Mouse (Mus musculus) ES-Bruce4 (cell line): ENCODE data around the gene Dkk3. TPM values are rescaled to one million over a fixed set of nuclear protein-coding genes. Genes with fewer than 3 reads are reported as not detected.

Experiments
- H3K27ac ChIP-seq: 2 replicates; pipeline ENCODE4 v1.5.1; 2012; ENCODE audit warnings: low read length, inconsistent platforms; ENCODE audit not compliant: insufficient read depth
- H3K27me3 ChIP-seq: 2 replicates; pipeline ENCODE4 v1.6.1; 2012; ENCODE audit warnings: mild to moderate bottlenecking, low read length, inconsistent platforms; ENCODE audit not compliant: control insufficient read depth, poor library complexity, insufficient read depth, severe bottlenecking
- H3K36me3 ChIP-seq: 2 replicates; pipeline ENCODE4 v1.6.1; 2012; ENCODE audit warnings: inconsistent platforms, mild to moderate bottlenecking, low read length, moderate library complexity; ENCODE audit not compliant: control insufficient read depth, poor library complexity, insufficient read depth, severe bottlenecking
- H3K4me1 ChIP-seq: one replicate; pipeline ENCODE4 v1.8.1; 2011; ENCODE audit warnings: low read length; ENCODE audit not compliant: control insufficient read depth, insufficient read depth
- H3K4me3 ChIP-seq: 2 replicates; pipeline ENCODE4 v1.5.1; 2011; ENCODE audit warnings: low read depth, mild to moderate bottlenecking, low read length
- H3K9ac ChIP-seq: 2 replicates; pipeline ENCODE4 v1.6.1; 2012; ENCODE audit warnings: low read depth, mild to moderate bottlenecking, inconsistent platforms; ENCODE audit not compliant: poor library complexity, severe bottlenecking
- H3K9me3 ChIP-seq: replicated peaks from 2 replicates; pipeline ENCODE4 v1.6.1; 2012; ENCODE audit warnings: mild to moderate bottlenecking, low read length, inconsistent platforms; ENCODE audit not compliant: control insufficient read depth, poor library complexity, insufficient read depth, severe bottlenecking
- CTCF ChIP-seq: IDR thresholded peaks from one replicate; pipeline ENCODE4 v1.8.1; 2011; ENCODE audit warnings: low read depth, low read length
- EP300 ChIP-seq: IDR thresholded peaks from 2 replicates; pipeline ENCODE4 v1.6.1; 2011; ENCODE audit warnings: low read depth, low read length; ENCODE audit not compliant: insufficient read depth
- POLR2A ChIP-seq: IDR thresholded peaks from one replicate; pipeline ENCODE4 v1.8.1; 2011; ENCODE audit warnings: low read length; ENCODE audit not compliant: insufficient read depth
- polyA plus RNA-seq: library from polyadenylated mRNA; stranded (reverse); fragments of >200 nt; gene quantifications from 2 replicates; pipeline ENCODE4 v1.2.4, GENCODE M21; 2011; ENCODE audit warnings: low read depth; ENCODE audit not compliant: missing spikeins, insufficient read depth, insufficient read length

Gene Dkk3
- polyA plus RNA-seq, 1 experiment: 4.6 TPM

- H3K36me3 ChIP-seq: no peaks in the 10 kb centered on the region
- H3K27ac ChIP-seq: no peak overlapping the region
- H3K4me1 ChIP-seq: peaks cover 9% of the 10 kb centered on the region
These were observed 18.1 kb downstream of the Dkk3 start for GRCm38 (mm10) chr7:112140725-112141124.

DNA sequence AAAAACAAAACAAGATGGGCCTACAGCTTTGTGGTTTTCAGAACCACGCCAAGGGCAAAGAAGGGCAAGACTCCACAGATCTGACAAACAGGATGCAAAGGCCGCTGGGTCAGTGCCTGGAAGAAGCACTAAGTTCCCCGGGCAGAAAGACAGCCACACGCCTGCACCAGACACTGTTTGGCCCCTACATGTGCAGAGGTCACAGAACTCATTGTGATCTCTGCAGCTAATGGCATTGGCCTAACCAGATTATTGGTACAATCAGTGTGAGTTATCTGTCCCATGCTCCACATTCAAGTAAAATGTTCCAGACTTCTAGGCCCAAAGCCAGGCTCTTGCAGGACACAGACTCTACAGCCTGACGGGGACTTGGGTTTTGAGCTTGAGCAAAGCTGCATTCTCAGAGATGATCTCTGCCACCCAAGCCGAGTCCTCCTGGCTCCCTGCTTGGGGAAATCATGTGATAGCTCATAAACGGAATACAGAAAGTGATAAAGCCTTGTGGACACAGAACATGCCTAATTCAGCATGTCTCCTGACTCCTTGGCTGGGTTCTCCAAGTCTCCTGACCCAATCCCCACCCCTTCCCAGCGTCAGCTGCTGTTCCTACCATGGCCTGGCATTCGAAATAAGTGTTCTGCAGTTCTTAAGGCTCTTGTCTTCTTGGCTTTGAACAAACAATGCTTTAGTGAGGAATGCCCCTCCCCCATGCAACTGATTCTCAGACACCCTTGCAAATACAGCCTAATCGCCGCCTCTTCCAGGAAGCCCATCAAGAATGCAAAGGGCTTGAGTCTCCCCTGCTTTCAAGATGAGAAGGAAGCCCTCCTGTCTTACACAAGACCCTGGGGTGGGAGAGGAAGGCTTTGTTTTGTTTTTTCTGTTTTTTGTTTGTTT lies 20.1 kb downstream of the Dkk3 start:
- no peaks in the 10 kb centered on the region for H3K9me3 ChIP-seq
- TF ChIP-seq EP300: 0 out of 2 replicates have a peak, but pooled peaks have one; percentile 17
- no peak for TF ChIP-seq CTCF
- no peaks in the 10 kb centered on the region for H3K36me3 ChIP-seq
- no peak overlapping the region for H3K4me3 ChIP-seq
- H3K9ac ChIP-seq: no peak overlapping the region
- no peaks in the 10 kb centered on the region for H3K27me3 ChIP-seq
- no peak overlapping the region for H3K27ac ChIP-seq
- H3K4me1 ChIP-seq: peaks cover 9% of the 10 kb centered on the region

More at GRCm38 (mm10) chr7:112140725-112141124, 18.1 kb downstream of the Dkk3 start:
- Histone ChIP-seq H3K27me3 (no peaks in the 10 kb centered on the region), H3K9ac (no peak overlapping the region), H3K4me3 (no peak overlapping the region), H3K9me3 (no peaks in the 10 kb centered on the region)
- no peak for TF ChIP-seq CTCF
- TF ChIP-seq EP300: no peak
- TF ChIP-seq POLR2A: no peak

DNA sequence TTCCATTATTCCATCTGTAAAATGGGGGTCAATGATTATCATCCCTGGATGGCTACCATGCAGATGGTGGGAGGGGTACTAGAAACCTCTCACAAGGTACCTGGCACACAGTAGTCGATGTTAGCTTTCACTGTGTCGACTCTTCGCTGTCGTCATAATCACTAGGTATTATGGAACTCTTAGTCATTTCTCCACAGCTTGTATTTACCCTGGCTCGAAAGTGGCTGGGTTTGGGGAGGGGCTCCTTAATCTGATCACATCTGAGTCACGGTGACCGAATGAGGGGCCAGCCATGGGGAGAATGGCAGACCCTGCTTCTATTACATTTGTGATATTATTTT lies 20.7 kb downstream of the Dkk3 start:
- TF ChIP-seq POLR2A (no peak), CTCF (no peak), EP300 (no peak)
- H3K36me3 ChIP-seq: no peaks in the 10 kb centered on the region
- peaks cover 9% of the 10 kb centered on the region for H3K4me1 ChIP-seq
- H3K9ac ChIP-seq: no peak overlapping the region
- H3K27me3 ChIP-seq: no peaks in the 10 kb centered on the region
- no peak overlapping the region for H3K27ac ChIP-seq
- H3K9me3 ChIP-seq: no peaks in the 10 kb centered on the region
- no peak overlapping the region for H3K4me3 ChIP-seq

DNA sequence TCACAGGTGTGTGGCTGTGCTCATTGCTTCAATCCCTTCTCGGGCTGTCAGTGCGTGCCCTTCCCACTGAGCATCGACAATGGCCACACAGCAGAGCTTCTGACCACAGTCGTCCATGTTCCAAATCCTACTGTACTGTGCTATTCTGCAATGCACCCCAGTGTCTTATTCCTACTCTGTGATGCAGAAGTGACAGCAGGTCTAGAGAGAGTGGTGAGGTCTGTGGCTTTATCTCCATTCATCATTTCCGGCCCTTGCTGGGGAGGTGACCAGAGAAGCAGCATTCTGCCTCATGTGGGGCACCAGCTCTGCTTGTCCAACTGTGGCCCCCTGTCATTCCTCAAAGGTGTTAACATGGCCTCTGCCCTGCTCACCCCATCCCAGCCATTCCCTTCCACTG lies 22.3 kb downstream of the Dkk3 start:
- H3K9me3 ChIP-seq: no peaks in the 10 kb centered on the region
- no peak for TF ChIP-seq CTCF
- no peak for TF ChIP-seq EP300
- TF ChIP-seq POLR2A: no peak
- H3K27ac ChIP-seq: no peak overlapping the region
- peaks cover 9% of the 10 kb centered on the region for H3K4me1 ChIP-seq
- H3K4me3 ChIP-seq: no peak overlapping the region
- no peaks in the 10 kb centered on the region for H3K27me3 ChIP-seq
- no peaks in the 10 kb centered on the region for H3K36me3 ChIP-seq
- H3K9ac ChIP-seq: no peak overlapping the region

GRCm38 (mm10) chr7:112135161-112135560 lies 23.7 kb downstream of the Dkk3 start:
- no peak overlapping the region for H3K27ac ChIP-seq
- H3K4me1 ChIP-seq: peaks cover 6% of the 10 kb centered on the region
- no peak for TF ChIP-seq CTCF
- TF ChIP-seq POLR2A: no peak
- no peak for TF ChIP-seq EP300
- no peak overlapping the region for H3K4me3 ChIP-seq
- no peaks in the 10 kb centered on the region for H3K36me3 ChIP-seq
- no peaks in the 10 kb centered on the region for H3K9me3 ChIP-seq
- H3K9ac ChIP-seq: no peak overlapping the region
- H3K27me3 ChIP-seq: no peaks in the 10 kb centered on the region

DNA sequence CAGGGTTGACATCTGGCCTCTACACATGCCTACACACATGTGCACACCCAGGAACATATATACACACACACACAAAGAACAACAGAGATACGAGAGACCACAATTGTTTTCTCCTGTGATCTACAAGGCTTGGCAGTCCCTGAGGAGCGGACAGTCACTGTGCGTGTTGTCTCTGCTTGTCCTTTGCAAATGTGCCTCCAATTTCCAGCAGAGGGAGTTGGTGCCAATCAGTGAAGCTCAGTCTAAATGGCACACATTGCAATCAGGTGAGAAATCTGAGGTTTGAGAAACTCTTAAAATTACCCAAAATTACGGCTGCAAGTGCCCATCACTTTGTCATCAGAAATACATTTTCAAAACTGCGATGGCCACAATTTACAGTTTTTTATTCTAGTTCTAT lies 25.6 kb downstream of the Dkk3 start:
- Histone ChIP-seq H3K4me3 (no peak overlapping the region), H3K4me1 (no peaks in the 10 kb centered on the region), H3K9me3 (no peaks in the 10 kb centered on the region), H3K27ac (no peak overlapping the region), H3K27me3 (no peaks in the 10 kb centered on the region), H3K36me3 (no peaks in the 10 kb centered on the region), H3K9ac (no peak overlapping the region)
- no peak for TF ChIP-seq EP300
